ENCODE assay signal across 8 mouse cellular contexts in the genomic region with DNA sequence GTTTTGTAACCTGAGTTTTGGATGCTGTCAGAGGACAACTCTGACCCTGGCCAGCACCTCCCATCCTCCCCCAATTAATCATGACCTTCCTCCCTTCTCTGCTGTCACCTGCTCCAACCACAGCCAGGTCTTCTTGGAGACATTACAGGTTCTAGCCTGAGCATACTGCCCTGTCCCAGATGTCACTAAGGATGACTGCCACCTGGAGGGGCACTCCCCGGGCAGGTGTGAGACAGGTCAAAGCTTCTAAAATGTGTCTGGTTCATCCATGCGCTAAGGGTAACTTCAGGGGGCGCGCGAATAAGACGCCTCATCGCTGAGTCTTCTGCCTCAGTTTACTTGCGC. TPM values are rescaled to one million over a fixed set of nuclear protein-coding genes. Genes with fewer than 3 reads are reported as not detected.
DNase-seq lines count a peak whose midpoint lies in the region; ATAC-seq and TF ChIP-seq lines count a peak whose summit lies in the region.

No protein-coding gene starts in this region.

- no peak; the same call in 1 of the 2 replicates for ATAC-seq in forebrain, embryonic 16.5 days
- ATAC-seq in liver, postnatal 0 days, result peak; percentile 7

- intact Hi-C loops in heart, adult 2 months (cut with DNase I), result loop anchor here (1.0 to 5.0 kb wide), 3 partner anchors 51 to 629 kb away; partner anchors contain the start of genes A430033K04Rik and Sun1

- no peaks in the 10 kb centered on the region for H3K9me3 ChIP-seq in E14TG2a.4 (ENCODE audit: low read length)
- H3K9me3 ChIP-seq in forebrain, embryonic 16.5 days (ENCODE audit: control insufficient read depth, low read length), result no peaks in the 10 kb centered on the region
- H3K9me3 ChIP-seq in liver, postnatal 0 days (ENCODE audit: low read length), result no peaks in the 10 kb centered on the region

- H3K27me3 ChIP-seq in heart, adult 2 months (ENCODE audit: control insufficient read depth, insufficient read depth, low read length), result no peaks in the 10 kb centered on the region
- no peaks in the 10 kb centered on the region for H3K27me3 ChIP-seq in E14TG2a.4 (ENCODE audit: insufficient read depth, low read length)
- H3K27me3 ChIP-seq in forebrain, embryonic 16.5 days (replicated peaks; ENCODE audit: control insufficient read depth, insufficient read depth, low read length), result no peaks in the 10 kb centered on the region
- H3K27me3 ChIP-seq in liver, postnatal 0 days (ENCODE audit: insufficient read depth, low read length), result no peaks in the 10 kb centered on the region

- TF ChIP-seq EP300 in heart, adult 2 months (IDR thresholded peaks at IDR 0.05; ENCODE audit: insufficient read depth, low read depth, low read length), result no peak
- TF ChIP-seq EP300 in liver, postnatal 0 days (IDR thresholded peaks at IDR 0.05; ENCODE audit: low read depth), result no peak

- peak overlapping the region; percentile 97 for H3K27ac ChIP-seq in heart, adult 2 months
- H3K27ac ChIP-seq in forebrain, embryonic 16.5 days (ENCODE audit: low read length), result peak overlapping the region; percentile 82
- H3K27ac ChIP-seq in liver, postnatal 0 days (ENCODE audit: low read depth), result peak overlapping the region; percentile 76

- no peak; the same call in 1 of the 2 replicates for TF ChIP-seq POLR2A in heart, adult 2 months (IDR thresholded peaks at IDR 0.05; ENCODE audit: insufficient read depth, low read depth, low read length)

- H3K9ac ChIP-seq in heart, adult 2 months (ENCODE audit: low read depth, low read length), result peak overlapping the region; percentile 68
- H3K9ac ChIP-seq in forebrain, embryonic 16.5 days (replicated peaks; ENCODE audit: low read depth, low read length), result peak overlapping the region; percentile 72
- H3K9ac ChIP-seq in liver, postnatal 0 days (replicated peaks), result peak overlapping the region; percentile 62

- H3K4me2 ChIP-seq in forebrain, embryonic 16.5 days (ENCODE audit: low read length), result peak overlapping the region; percentile 72
- peak overlapping the region; percentile 92 for H3K4me2 ChIP-seq in liver, postnatal 0 days (ENCODE audit: low read depth, low read length)

- peak overlapping the region; percentile 99 for H3K4me3 ChIP-seq in heart, adult 2 months
- peak overlapping the region; percentile 95 for H3K4me3 ChIP-seq in E14TG2a.4 (replicated peaks; ENCODE audit: low read length)
- H3K4me3 ChIP-seq in forebrain, embryonic 16.5 days (replicated peaks; ENCODE audit: low read length), result peak overlapping the region; percentile 81
- peak overlapping the region; percentile 60 for H3K4me3 ChIP-seq in liver, postnatal 0 days (ENCODE audit: low read depth, low read length)

- 3% methylated on average over 8 of the region's 8 CpGs for WGBS in heart, adult 2 months
- 1% methylated on average over 8 of the region's 8 CpGs for WGBS in forebrain, embryonic 16.5 days
- 3% methylated on average over 8 of the region's 8 CpGs for WGBS in liver, postnatal 0 days (ENCODE audit: insufficient replicate concordance)

- H3K36me3 ChIP-seq in heart, adult 2 months (ENCODE audit: control insufficient read depth, insufficient read depth, low read length), result no peaks in the 10 kb centered on the region
- peaks cover 70% of the 10 kb centered on the region for H3K36me3 ChIP-seq in E14TG2a.4 (ENCODE audit: insufficient read depth, low read length)
- H3K36me3 ChIP-seq in forebrain, embryonic 16.5 days (ENCODE audit: control insufficient read depth, insufficient read depth), result peaks cover 18% of the 10 kb centered on the region
- peaks cover 32% of the 10 kb centered on the region for H3K36me3 ChIP-seq in liver, postnatal 0 days (replicated peaks; ENCODE audit: insufficient read depth, low read length)

- peak; percentile 40 for TF ChIP-seq CTCF in heart, adult 2 months (IDR thresholded peaks at IDR 0.05)
- TF ChIP-seq CTCF in E14TG2a.4 (conservative IDR thresholded peaks at IDR 0.05; ENCODE audit: low read length), result no peak
- TF ChIP-seq CTCF in liver, postnatal 0 days (IDR thresholded peaks at IDR 0.05; ENCODE audit: low read depth), result peak; percentile 44

- DNase-seq in heart, adult 2 months, result no peak
- no peak for DNase-seq in heart, adult 11 months
- no peak for DNase-seq in liver, postnatal 0 days
- no peak for DNase-seq in urinary bladder, postnatal 14 days (ENCODE audit: low spot score)
- DNase-seq in cerebellum, postnatal 4 days (ENCODE audit: low spot score in 2 of 2), result no peak
- no peak for DNase-seq in thymus, postnatal 25 days

- H3K4me1 ChIP-seq in heart, adult 2 months (ENCODE audit: control insufficient read depth, insufficient read depth, low read length), result peaks cover 13% of the 10 kb centered on the region
- H3K4me1 ChIP-seq in E14TG2a.4 (replicated peaks; ENCODE audit: low read depth, low read length), result peaks cover 46% of the 10 kb centered on the region
- peaks cover 17% of the 10 kb centered on the region for H3K4me1 ChIP-seq in forebrain, embryonic 16.5 days (replicated peaks; ENCODE audit: control insufficient read depth, insufficient read depth, low read length)
- H3K4me1 ChIP-seq in liver, postnatal 0 days (ENCODE audit: insufficient read depth), result peaks cover 41% of the 10 kb centered on the region

- no peaks in the 10 kb centered on the region; the same call in 1 of the 2 replicates for H3K79me2 ChIP-seq in heart, adult 2 months (replicated peaks; ENCODE audit: control insufficient read depth, insufficient read depth, low read length)

RNA-seq across cellular contexts. Expression of gene Get4, which starts 0.4 kb away (rescaled TPM):
- total RNA-seq in heart, adult 2 months (2021), result 10 to 100 TPM; 38.2 to 45.4 TPM
- 57.3 and 59.6 TPM in 2 replicates for polyA plus RNA-seq in heart, adult 2 months (2012; rRNA removed)
- polyA plus RNA-seq in forebrain, embryonic 16.5 days (2015; fragmentation: Nextera tagmentation; extraction: Ambion mirVana), result 133 and 135 TPM in 2 replicates
- 92.7 and 97.5 TPM in 2 replicates for polyA plus RNA-seq in liver, postnatal 0 days (2015; fragmentation: Nextera tagmentation; extraction: Ambion mirVana)

RNA-seq across cellular contexts. Expression of gene Sun1, which starts 51.3 kb away (rescaled TPM):
- 10 to 100 TPM; 45.9 to 50.3 TPM for total RNA-seq in heart, adult 2 months (2021)
- polyA plus RNA-seq in heart, adult 2 months (2012; rRNA removed), result 34.1 and 50.8 TPM in 2 replicates
- 56.3 and 60.7 TPM in 2 replicates for polyA plus RNA-seq in forebrain, embryonic 16.5 days (2015; fragmentation: Nextera tagmentation; extraction: Ambion mirVana)
- polyA plus RNA-seq in liver, postnatal 0 days (2015; fragmentation: Nextera tagmentation; extraction: Ambion mirVana), result 7.9 and 8.6 TPM in 2 replicates
